Mouse (Mus musculus) intestine, embryonic 16.5 days (tissue): ENCODE data around the gene Ntpcr. TPM values are rescaled to one million over a fixed set of nuclear protein-coding genes. Genes with fewer than 3 reads are reported as not detected.

Source experiments
- ATAC-seq: fragments of 200-750 bp; cut with Nextera tagmentation; 2 replicates; pipeline ENCODE4 v1.8.0; 2017; ENCODE audit warnings: moderate TSS enrichment, moderate library complexity
- H3K27ac ChIP-seq: fragments of 300-500 bp; sonication (generic); 2 replicates; pipeline ENCODE4 v1.5.1; 2014; ENCODE audit warnings: mild to moderate bottlenecking, low read length
- H3K27me3 ChIP-seq: fragments of 300-500 bp; sonication (generic); replicated peaks from 2 replicates; pipeline ENCODE4 v1.6.1; 2014; ENCODE audit warnings: low read length, control low read depth, mixed read lengths; ENCODE audit not compliant: control insufficient read depth, insufficient read depth
- H3K36me3 ChIP-seq: fragments of 300-500 bp; sonication (generic); 2 replicates; pipeline ENCODE4 v1.6.1; 2014; ENCODE audit warnings: low read length, control low read depth; ENCODE audit not compliant: control insufficient read depth, insufficient read depth
- H3K4me1 ChIP-seq: fragments of 300-500 bp; sonication (generic); 2 replicates; pipeline ENCODE4 v1.6.1; 2014; ENCODE audit warnings: low read length, control low read depth, mixed read lengths; ENCODE audit not compliant: control insufficient read depth, insufficient read depth
- H3K4me2 ChIP-seq: fragments of 300-500 bp; sonication (generic); 2 replicates; pipeline ENCODE4 v1.6.1; 2014; ENCODE audit warnings: low read depth, low read length, control low read depth
- H3K4me3 ChIP-seq: fragments of 300-500 bp; sonication (generic); 2 replicates; pipeline ENCODE4 v1.5.1; 2014; ENCODE audit warnings: mild to moderate bottlenecking, low read length
- H3K9ac ChIP-seq: fragments of 300-500 bp; sonication (generic); 2 replicates; pipeline ENCODE4 v1.6.1; 2014; ENCODE audit warnings: low read depth, low read length
- H3K9me3 ChIP-seq: fragments of 300-500 bp; sonication (generic); 2 replicates; pipeline ENCODE4 v1.6.1; 2016; ENCODE audit warnings: low read length, control low read depth; ENCODE audit not compliant: control insufficient read depth
- WGBS: fragments of 180-500 bp; shearing (Covaris S2); extraction: QIAGEN DNeasy Blood & Tissue Kit; methylation state at CpG from one replicate; pipeline ENCODE4 v1.1.7; 2014; 5-methylcytosine and 5-hydroxymethylcytosine counted together
- polyA plus RNA-seq: library from polyadenylated mRNA; unstranded; fragments of >200 nt; fragmentation: Nextera tagmentation; extraction: Ambion mirVana; gene quantifications from 2 replicates; pipeline ENCODE4 v1.2.1, GENCODE M21; 2015

Gene Ntpcr
- polyA plus RNA-seq, 1 experiment from 2014 or later: 30.8 TPM

- no peak overlapping the region for H3K4me2 ChIP-seq
- peak; percentile 54; the same call in 1 of the 2 replicates for ATAC-seq
- H3K27me3 ChIP-seq: no peaks in the 10 kb centered on the region
- H3K27ac ChIP-seq: no peak overlapping the region
- H3K4me3 ChIP-seq: no peak overlapping the region
- no peaks in the 10 kb centered on the region; the same call in 1 of the 2 replicates for H3K36me3 ChIP-seq
- peaks cover 7% of the 10 kb centered on the region; the same call in 1 of the 2 replicates for H3K4me1 ChIP-seq
- 86% methylated on average over 10 of the region's 10 CpGs for WGBS
- no peak overlapping the region for H3K9ac ChIP-seq
- H3K9me3 ChIP-seq: no peaks in the 10 kb centered on the region
Observed at GRCm38 (mm10) chr8:125740655-125741054, 10.9 kb downstream of the Ntpcr start.

- WGBS: 76% methylated on average over 5 of the region's 5 CpGs
- no peak overlapping the region for H3K4me3 ChIP-seq
- 0 out of 2 replicates have a peak, but pooled peaks have one; percentile 9 for ATAC-seq
- no peaks in the 10 kb centered on the region for H3K27me3 ChIP-seq
- no peaks in the 10 kb centered on the region for H3K9me3 ChIP-seq
- no peak overlapping the region for H3K4me2 ChIP-seq
- H3K4me1 ChIP-seq: peaks cover 7% of the 10 kb centered on the region; the same call in 1 of the 2 replicates
- no peaks in the 10 kb centered on the region; the same call in 1 of the 2 replicates for H3K36me3 ChIP-seq
- H3K9ac ChIP-seq: no peak overlapping the region
- H3K27ac ChIP-seq: no peak overlapping the region
Observed at GRCm38 (mm10) chr8:125741377-125741776, 11.6 kb downstream of the Ntpcr start.

- Histone ChIP-seq H3K36me3 (no peaks in the 10 kb centered on the region; the same call in 1 of the 2 replicates), H3K4me1 (peaks cover 7% of the 10 kb centered on the region; the same call in 1 of the 2 replicates), H3K9ac (no peak overlapping the region), H3K27ac (no peak overlapping the region), H3K4me2 (no peak overlapping the region), H3K27me3 (no peaks in the 10 kb centered on the region), H3K9me3 (no peaks in the 10 kb centered on the region), H3K4me3 (no peak overlapping the region)
- 43% methylated on average over 2 of the region's 2 CpGs for WGBS
- peak; percentile 92 for ATAC-seq
Observed at GRCm38 (mm10) chr8:125741855-125742254, 12.1 kb downstream of the Ntpcr start.

GRCm38 (mm10) chr8:125742406-125742805 lies 12.6 kb downstream of the Ntpcr start:
- no peaks in the 10 kb centered on the region for H3K36me3 ChIP-seq
- no peak overlapping the region for H3K4me2 ChIP-seq
- H3K4me3 ChIP-seq: no peak overlapping the region
- H3K9me3 ChIP-seq: no peaks in the 10 kb centered on the region
- peaks cover 7% of the 10 kb centered on the region; the same call in 1 of the 2 replicates for H3K4me1 ChIP-seq
- no peak overlapping the region for H3K27ac ChIP-seq
- no peak for ATAC-seq
- no peaks in the 10 kb centered on the region for H3K27me3 ChIP-seq
- H3K9ac ChIP-seq: no peak overlapping the region
- whole genome bisulfite sequencing: 75% methylated on average over 8 of the region's 8 CpGs

- H3K4me3 ChIP-seq: no peak overlapping the region
- no peak for ATAC-seq
- H3K27ac ChIP-seq: no peak overlapping the region
- H3K27me3 ChIP-seq: no peaks in the 10 kb centered on the region
- H3K4me2 ChIP-seq: no peak overlapping the region
- H3K9ac ChIP-seq: no peak overlapping the region
- H3K9me3 ChIP-seq: no peaks in the 10 kb centered on the region
- no peaks in the 10 kb centered on the region for H3K36me3 ChIP-seq
- WGBS: 88% methylated on average over 10 of the region's 10 CpGs
- H3K4me1 ChIP-seq: peaks cover 7% of the 10 kb centered on the region; the same call in 1 of the 2 replicates
Observed at GRCm38 (mm10) chr8:125744914-125745576, 15.3 kb downstream of the Ntpcr start.

GRCm38 (mm10) chr8:125747390-125747789 lies 17.6 kb downstream of the Ntpcr start:
- H3K4me1 ChIP-seq: no peaks in the 10 kb centered on the region
- no peak overlapping the region for H3K4me3 ChIP-seq
- no peak overlapping the region for H3K9ac ChIP-seq
- H3K27ac ChIP-seq: no peak overlapping the region
- 67% methylated on average over 8 of the region's 8 CpGs for WGBS
- H3K27me3 ChIP-seq: no peaks in the 10 kb centered on the region
- H3K4me2 ChIP-seq: no peak overlapping the region
- no peak for ATAC-seq
- no peaks in the 10 kb centered on the region for H3K36me3 ChIP-seq
- no peaks in the 10 kb centered on the region for H3K9me3 ChIP-seq

- H3K27ac ChIP-seq: no peak overlapping the region
- H3K9me3 ChIP-seq: no peaks in the 10 kb centered on the region
- no peak overlapping the region for H3K9ac ChIP-seq
- 59% methylated on average over 8 of the region's 8 CpGs for WGBS
- H3K4me2 ChIP-seq: no peak overlapping the region
- no peaks in the 10 kb centered on the region for H3K27me3 ChIP-seq
- no peaks in the 10 kb centered on the region for H3K36me3 ChIP-seq
- H3K4me1 ChIP-seq: no peaks in the 10 kb centered on the region
- ATAC-seq: no peak
- H3K4me3 ChIP-seq: no peak overlapping the region
Observed at GRCm38 (mm10) chr8:125750846-125751245, 21.1 kb downstream of the Ntpcr start.

GRCm38 (mm10) chr8:125755896-125756295 lies 26.1 kb downstream of the Ntpcr start:
- Histone ChIP-seq H3K4me3 (no peak overlapping the region), H3K36me3 (no peaks in the 10 kb centered on the region), H3K9ac (no peak overlapping the region), H3K9me3 (no peaks in the 10 kb centered on the region), H3K4me1 (0 out of 2 replicates have a peak, but pooled peaks cover 4% of the 10 kb centered on the region), H3K4me2 (no peak overlapping the region), H3K27ac (no peak overlapping the region), H3K27me3 (no peaks in the 10 kb centered on the region)
- ATAC-seq: no peak
- 71% methylated on average over 8 of the region's 8 CpGs for WGBS

GRCm38 (mm10) chr8:125756391-125757105 lies 26.8 kb downstream of the Ntpcr start:
- Histone ChIP-seq H3K9me3 (no peaks in the 10 kb centered on the region), H3K36me3 (no peaks in the 10 kb centered on the region), H3K4me2 (no peak overlapping the region), H3K27me3 (no peaks in the 10 kb centered on the region), H3K4me3 (no peak overlapping the region), H3K27ac (no peak overlapping the region), H3K9ac (no peak overlapping the region), H3K4me1 (0 out of 2 replicates have a peak, but pooled peaks cover 4% of the 10 kb centered on the region)
- WGBS: 47% methylated on average over 9 of the region's 9 CpGs
- no peak for ATAC-seq
